Mouse (Mus musculus) hindbrain, embryonic 13.5 days (tissue): ENCODE results near the gene Dhdh. TPM values are rescaled to one million over a fixed set of nuclear protein-coding genes. Genes with fewer than 3 reads are reported as not detected.

Experiments used
- ATAC-seq: fragments of 200-750 bp; cut with Nextera tagmentation; 2 replicates; pipeline ENCODE4 v1.8.0; 2017; ENCODE audit warnings: moderate TSS enrichment; ENCODE audit not compliant: low FRiP score
- H3K27ac ChIP-seq: fragments of 300-500 bp; sonication (generic); 2 replicates; pipeline ENCODE4 v1.5.1; 2015; ENCODE audit warnings: inconsistent platforms, mild to moderate bottlenecking, moderate library complexity
- H3K27me3 ChIP-seq: fragments of 300-500 bp; sonication (generic); 2 replicates; pipeline ENCODE4 v1.6.1; 2015; ENCODE audit warnings: mild to moderate bottlenecking, inconsistent platforms
- H3K36me3 ChIP-seq: fragments of 300-500 bp; sonication (generic); 2 replicates; pipeline ENCODE4 v1.6.1; 2015; ENCODE audit warnings: mild to moderate bottlenecking, inconsistent platforms
- H3K4me1 ChIP-seq: fragments of 300-500 bp; sonication (generic); replicated peaks from 2 replicates; pipeline ENCODE4 v1.6.1; 2015; ENCODE audit warnings: inconsistent platforms
- H3K4me2 ChIP-seq: fragments of 300-500 bp; sonication (generic); 2 replicates; pipeline ENCODE4 v1.6.1; 2015; ENCODE audit warnings: inconsistent platforms, mild to moderate bottlenecking, moderate library complexity
- H3K4me3 ChIP-seq: fragments of 300-500 bp; sonication (generic); 2 replicates; pipeline ENCODE4 v1.5.1; 2015; ENCODE audit warnings: mild to moderate bottlenecking, inconsistent platforms
- H3K9ac ChIP-seq: fragments of 300-500 bp; sonication (generic); 2 replicates; pipeline ENCODE4 v1.6.1; 2015; ENCODE audit warnings: mild to moderate bottlenecking, inconsistent platforms
- H3K9me3 ChIP-seq: fragments of 300-500 bp; sonication (generic); 2 replicates; pipeline ENCODE4 v1.6.1; 2016; ENCODE audit warnings: inconsistent platforms
- WGBS: fragments of 180-500 bp; shearing (Covaris S2); methylation state at CpG from one replicate; pipeline ENCODE4 v1.1.7; 2015; 5-methylcytosine and 5-hydroxymethylcytosine counted together
- polyA plus RNA-seq: library from polyadenylated mRNA; unstranded; fragments of >200 nt; fragmentation: Nextera tagmentation; extraction: Ambion mirVana; gene quantifications from 2 replicates; pipeline ENCODE4 v1.2.1, GENCODE M21; 2015

Gene Dhdh
- polyA plus RNA-seq, 1 experiment from 2014 or later = 3.4 TPM

DNA sequence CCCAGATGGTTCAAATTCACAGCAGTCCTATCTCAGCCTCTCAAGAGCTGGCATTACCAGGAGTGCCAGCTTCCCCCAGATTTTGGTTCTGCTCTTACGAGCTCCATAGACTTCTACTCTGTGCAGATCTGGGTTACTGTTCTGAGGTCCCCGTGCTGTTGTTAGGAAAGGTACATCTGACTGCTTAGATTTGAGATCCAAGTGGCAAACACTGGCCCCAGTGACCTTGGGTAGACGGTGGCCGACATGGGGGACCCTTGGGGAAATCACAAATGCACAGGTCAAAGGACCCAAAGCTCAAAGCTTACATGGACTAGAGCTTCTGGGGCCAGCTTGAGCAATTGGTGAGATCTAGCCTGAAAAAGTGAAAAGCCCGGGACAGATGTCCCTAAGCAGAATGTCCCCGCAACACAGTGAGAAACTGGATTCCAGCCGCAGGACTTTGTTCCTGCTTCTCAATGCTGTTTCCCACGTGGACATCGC is 31.8 kb downstream of the Dhdh start:
- WGBS = 56% methylated on average over 9 of the region's 9 CpGs
- Histone ChIP-seq H3K36me3 (peaks cover 57% of the 10 kb centered on the region), H3K4me2 (peak overlapping the region; percentile 98), H3K4me1 (peaks cover 37% of the 10 kb centered on the region), H3K27me3 (no peaks in the 10 kb centered on the region), H3K9ac (peak overlapping the region; percentile 95), H3K9me3 (no peaks in the 10 kb centered on the region), H3K27ac (peak overlapping the region; percentile 97), H3K4me3 (peak overlapping the region; percentile 86)
- ATAC-seq = no peak

- WGBS = 78% methylated on average over 13 of the region's 13 CpGs
- H3K9ac ChIP-seq = peak overlapping the region; percentile 95; the same call in 1 of the 2 replicates
- H3K4me2 ChIP-seq = no peak overlapping the region
- H3K9me3 ChIP-seq = no peaks in the 10 kb centered on the region
- H3K4me3 ChIP-seq = no peak overlapping the region
- H3K4me1 ChIP-seq = peaks cover 32% of the 10 kb centered on the region
- ATAC-seq = no peak
- H3K27me3 ChIP-seq = no peaks in the 10 kb centered on the region
- peaks cover 58% of the 10 kb centered on the region for H3K36me3 ChIP-seq
- H3K27ac ChIP-seq = peak overlapping the region; percentile 97
Measured at GRCm38 (mm10) chr7:45455932-45456696, 32.5 kb downstream of the Dhdh start.

DNA sequence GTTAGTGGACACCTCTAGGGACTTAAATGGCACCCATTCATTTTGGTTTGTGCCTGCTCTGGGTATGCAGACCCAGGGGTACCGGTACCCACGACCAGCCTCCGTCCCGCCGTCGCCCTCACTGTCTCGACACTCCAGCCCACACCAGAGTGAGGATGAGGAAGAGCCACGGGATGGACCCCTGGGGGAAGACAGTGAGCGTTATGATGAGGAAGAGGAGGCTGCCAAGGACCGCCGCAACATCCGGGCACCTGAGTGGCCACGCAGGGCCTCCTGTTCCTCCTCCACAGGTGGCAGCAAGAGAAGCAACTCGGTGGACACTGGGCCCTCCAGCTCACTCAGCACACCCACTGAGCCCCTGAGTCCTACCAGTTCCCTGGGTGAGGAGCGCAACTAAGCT is 33.6 kb downstream of the Dhdh start:
- ATAC-seq = no peak
- Histone ChIP-seq H3K9me3 (no peaks in the 10 kb centered on the region), H3K9ac (no peak overlapping the region), H3K4me3 (no peak overlapping the region), H3K4me1 (peaks cover 21% of the 10 kb centered on the region), H3K36me3 (peaks cover 60% of the 10 kb centered on the region), H3K27me3 (no peaks in the 10 kb centered on the region), H3K27ac (no peak overlapping the region), H3K4me2 (no peak overlapping the region)
- WGBS = 88% methylated on average over 15 of the region's 15 CpGs

- Histone ChIP-seq H3K4me1 (peaks cover under 1% of the 10 kb centered on the region; the same call in 1 of the 2 replicates), H3K9ac (peak overlapping the region; percentile 51; the same call in 1 of the 2 replicates), H3K36me3 (peaks cover 60% of the 10 kb centered on the region), H3K4me2 (0 out of 2 replicates have a peak overlapping the region, but pooled peaks have one; percentile 0), H3K9me3 (no peaks in the 10 kb centered on the region), H3K27ac (no peak overlapping the region), H3K27me3 (no peaks in the 10 kb centered on the region), H3K4me3 (no peak overlapping the region)
- ATAC-seq = peak; percentile 70
- WGBS = 53% methylated on average over 23 of the region's 23 CpGs
Measured at GRCm38 (mm10) chr7:45451344-45451982, 37.1 kb downstream of the Dhdh start.

DNA sequence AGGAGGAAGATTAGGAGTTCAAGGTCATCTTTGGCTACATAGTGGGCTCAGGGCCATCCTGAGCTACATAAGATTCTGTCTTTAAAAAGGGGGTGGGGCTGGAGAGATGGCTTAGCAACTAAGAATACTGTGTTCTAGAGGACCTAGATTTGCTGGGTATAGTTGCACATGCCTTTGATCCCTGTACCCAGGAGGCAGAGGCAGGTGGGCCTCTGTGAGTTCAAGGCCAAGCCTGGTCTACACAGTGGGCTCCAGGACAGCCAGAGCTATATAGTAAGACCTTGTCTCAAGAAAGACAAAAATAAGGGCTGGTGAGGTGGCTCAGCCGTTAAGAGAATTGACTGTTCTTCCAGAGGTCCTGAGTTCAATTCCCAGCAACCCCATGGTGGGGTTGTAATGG is 38.6 kb downstream of the Dhdh start:
- ATAC-seq = no peak
- WGBS = 90% methylated on average over 1 of the region's 1 CpGs

GRCm38 (mm10) chr7:45447325-45447990 is 41.1 kb downstream of the Dhdh start:
- Histone ChIP-seq H3K9ac (no peak overlapping the region), H3K4me2 (no peak overlapping the region), H3K27me3 (no peaks in the 10 kb centered on the region), H3K36me3 (peaks cover 65% of the 10 kb centered on the region), H3K27ac (no peak overlapping the region), H3K9me3 (no peaks in the 10 kb centered on the region), H3K4me3 (no peak overlapping the region), H3K4me1 (no peaks in the 10 kb centered on the region)
- 33% methylated on average over 11 of the region's 11 CpGs for WGBS
- ATAC-seq = no peak

More for the DNA sequence above, 38.6 kb downstream of the Dhdh start:
- H3K36me3 ChIP-seq = peaks cover 59% of the 10 kb centered on the region
- H3K9me3 ChIP-seq = no peaks in the 10 kb centered on the region
- no peaks in the 10 kb centered on the region for H3K27me3 ChIP-seq
- H3K4me2 ChIP-seq = no peak overlapping the region
- H3K27ac ChIP-seq = no peak overlapping the region
- H3K4me1 ChIP-seq = no peaks in the 10 kb centered on the region
- H3K9ac ChIP-seq = no peak overlapping the region
- no peak overlapping the region for H3K4me3 ChIP-seq

DNA sequence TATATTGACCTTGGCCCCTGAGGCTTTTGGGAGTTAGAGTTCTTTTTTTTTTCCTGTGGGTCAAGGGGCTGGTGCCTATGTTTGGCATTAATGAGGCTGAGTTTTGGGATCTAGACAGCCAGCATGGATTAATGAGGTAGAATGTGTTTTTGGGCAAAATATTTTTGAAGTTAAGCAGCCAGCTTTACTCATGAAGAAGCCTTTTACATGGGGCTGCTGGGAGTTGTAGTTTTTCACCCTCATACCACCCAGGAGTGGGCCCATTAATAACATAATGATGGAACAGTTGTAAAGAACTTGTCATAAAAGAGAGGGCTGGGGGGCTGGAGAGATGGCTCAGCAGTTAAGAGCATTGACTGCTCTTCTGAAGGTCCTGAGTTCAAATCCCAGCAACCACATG is 42.0 kb downstream of the Dhdh start:
- Histone ChIP-seq H3K27me3 (no peaks in the 10 kb centered on the region), H3K36me3 (peaks cover 64% of the 10 kb centered on the region), H3K4me2 (no peak overlapping the region), H3K27ac (no peak overlapping the region), H3K4me3 (no peak overlapping the region), H3K4me1 (no peaks in the 10 kb centered on the region), H3K9me3 (no peaks in the 10 kb centered on the region), H3K9ac (no peak overlapping the region)
- ATAC-seq = no peak

GRCm38 (mm10) chr7:45443526-45444420 is 44.8 kb downstream of the Dhdh start:
- H3K4me3 ChIP-seq = no peak overlapping the region
- peaks cover 73% of the 10 kb centered on the region for H3K36me3 ChIP-seq
- no peaks in the 10 kb centered on the region for H3K27me3 ChIP-seq
- no peak overlapping the region for H3K9ac ChIP-seq
- H3K9me3 ChIP-seq = no peaks in the 10 kb centered on the region
- H3K4me1 ChIP-seq = no peaks in the 10 kb centered on the region
- 91% methylated on average over 22 of the region's 22 CpGs for WGBS
- H3K4me2 ChIP-seq = no peak overlapping the region
- no peak overlapping the region for H3K27ac ChIP-seq
- ATAC-seq = no peak

DNA sequence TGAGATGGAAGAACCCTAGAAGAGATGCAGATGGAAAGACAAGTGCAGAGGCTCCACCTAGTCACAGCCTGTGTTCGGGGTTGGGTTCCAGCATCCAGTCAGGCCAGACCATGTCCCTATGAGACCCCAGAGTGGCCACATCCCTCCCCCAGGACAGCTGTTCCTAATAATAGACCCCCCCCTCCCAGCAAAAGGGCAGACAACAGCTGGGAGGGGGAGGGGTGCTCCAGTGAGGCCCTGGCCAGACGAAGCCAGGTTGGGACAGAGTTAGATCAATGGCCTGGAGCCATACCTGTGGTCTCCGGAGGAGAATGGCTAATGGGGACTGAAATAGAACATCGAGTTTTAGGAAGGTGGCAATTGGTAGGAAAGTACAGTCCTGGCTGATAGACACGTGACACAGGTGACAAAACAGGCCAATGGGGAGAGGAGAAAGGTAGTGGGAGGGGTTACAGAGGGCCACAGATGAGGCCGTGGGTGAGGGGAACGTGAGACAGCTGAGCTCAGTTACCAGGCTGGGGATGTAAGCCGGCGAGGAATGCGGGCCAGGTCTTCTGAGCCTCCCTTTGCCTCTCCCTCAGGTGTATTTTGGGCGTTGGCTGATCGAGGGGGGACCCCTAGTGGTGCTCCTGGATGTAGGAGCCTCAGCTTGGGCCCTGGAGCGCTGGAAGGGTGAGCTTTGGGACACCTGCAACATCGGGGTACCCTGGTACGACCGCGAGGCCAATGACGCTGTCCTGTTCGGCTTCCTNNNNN is 50.9 kb downstream of the Dhdh start, which contains the start of gene Ruvbl2:
Ruvbl2 (minus strand) TSS at position 576 of the 756 bp plus-strand sequence.
- H3K4me2 ChIP-seq = peak within 1 kb of the TSS; percentile 13; the same call in 1 of the 2 replicates
- peak within 1 kb of the TSS; percentile 7; the same call in 1 of the 2 replicates for H3K4me3 ChIP-seq
- peak within 1 kb of the TSS; percentile 35; the same call in 1 of the 2 replicates for H3K9ac ChIP-seq
- H3K4me1 ChIP-seq = peaks cover 44% of the 10 kb centered on the region
- H3K27me3 ChIP-seq = no peaks in the 10 kb centered on the region
- no peak for ATAC-seq
- H3K36me3 ChIP-seq = peaks cover 30% of the 10 kb centered on the region
- 25% methylated on average over 19 of the region's 19 CpGs for WGBS
- H3K9me3 ChIP-seq = no peaks in the 10 kb centered on the region
- no peak within 1 kb of the TSS for H3K27ac ChIP-seq

DNA sequence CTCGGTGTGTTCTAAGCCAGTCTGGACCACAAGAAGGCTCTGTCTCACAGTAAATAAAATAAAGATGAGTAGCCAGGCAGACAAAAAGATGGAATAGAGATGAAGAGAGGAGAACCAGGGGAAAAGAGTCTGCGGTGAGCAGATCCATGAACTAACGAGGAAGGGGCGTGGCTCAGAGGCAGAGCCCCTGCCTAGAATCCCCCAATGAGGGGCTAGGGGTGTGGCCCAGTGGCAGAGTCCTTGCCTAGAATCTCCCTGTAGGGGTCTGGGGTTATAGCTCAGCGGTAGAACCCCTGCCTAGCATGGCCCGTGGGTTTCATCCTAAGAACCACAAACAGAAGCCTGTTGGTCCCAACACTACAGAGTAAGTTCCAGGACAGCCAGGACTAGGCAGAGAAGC is 51.6 kb downstream of the Dhdh start:
- Histone ChIP-seq H3K27me3 (no peaks in the 10 kb centered on the region), H3K9ac (no peak overlapping the region), H3K4me1 (peaks cover 50% of the 10 kb centered on the region), H3K4me3 (no peak overlapping the region), H3K36me3 (peaks cover 24% of the 10 kb centered on the region), H3K9me3 (no peaks in the 10 kb centered on the region), H3K27ac (no peak overlapping the region), H3K4me2 (no peak overlapping the region)
- ATAC-seq = no peak
- 34% methylated on average over 6 of the region's 6 CpGs for WGBS

DNA sequence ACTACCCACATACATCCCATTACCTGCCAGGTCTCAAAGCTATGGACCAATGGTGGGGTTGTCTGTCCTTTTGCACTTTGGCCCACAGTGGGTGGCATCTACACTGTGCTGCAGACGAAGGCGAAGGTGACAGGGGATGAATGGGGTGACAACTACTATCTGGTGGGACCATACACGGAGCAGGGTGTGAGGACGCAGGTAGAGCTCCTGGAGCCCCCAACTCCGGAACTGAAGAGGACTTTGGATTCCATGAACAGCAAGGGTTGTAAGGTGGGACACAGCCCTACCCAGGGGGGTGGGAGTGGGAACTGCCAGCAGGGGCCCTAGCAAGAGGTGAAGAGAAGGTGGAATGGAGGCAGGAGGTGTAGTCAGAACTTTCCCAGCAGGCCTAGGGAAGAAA is 52.2 kb downstream of the Dhdh start:
- 0 out of 2 replicates have a peak overlapping the region, but pooled peaks have one; percentile 79 for H3K9ac ChIP-seq
- no peaks in the 10 kb centered on the region for H3K27me3 ChIP-seq
- ATAC-seq = no peak
- peak overlapping the region; percentile 69; the same call in 1 of the 2 replicates for H3K4me2 ChIP-seq
- peaks cover 26% of the 10 kb centered on the region for H3K36me3 ChIP-seq
- WGBS = 92% methylated on average over 5 of the region's 5 CpGs
- H3K27ac ChIP-seq = no peak overlapping the region
- no peaks in the 10 kb centered on the region for H3K9me3 ChIP-seq
- H3K4me1 ChIP-seq = peaks cover 54% of the 10 kb centered on the region
- H3K4me3 ChIP-seq = no peak overlapping the region
